Mouse (Mus musculus) myocyte (in vitro differentiated cells): ENCODE data around the gene Tenm2. TPM values are rescaled to one million over a fixed set of nuclear protein-coding genes. Genes with fewer than 3 reads are reported as not detected.

ENCODE experiments used
- H3K27me3 ChIP-seq: one replicate; pipeline ENCODE4 v1.6.1; 2011; ENCODE audit not compliant: control insufficient read depth, insufficient read depth, insufficient read length
- H3K36me3 ChIP-seq: one replicate; pipeline ENCODE4 v1.6.1; 2011; ENCODE audit not compliant: control insufficient read depth, insufficient read depth
- H3K4me2 ChIP-seq: one replicate; pipeline ENCODE4 v1.6.1; 2011; ENCODE audit warnings: low read depth, control low read depth
- H3K4me3 ChIP-seq: one replicate; pipeline ENCODE4 v1.5.1; 2011; ENCODE audit warnings: mild to moderate bottlenecking, control low read depth, moderate library complexity
- H3K79me2 ChIP-seq: one replicate; pipeline ENCODE4 v1.6.1; 2011; ENCODE audit not compliant: control insufficient read depth, insufficient read depth
- H3ac ChIP-seq: one replicate; pipeline ENCODE4 v1.6.1; 2011; ENCODE audit not compliant: control insufficient read depth, insufficient read length
- CEBPB ChIP-seq: IDR thresholded peaks from 2 replicates; pipeline ENCODE4 v1.6.1; 2011; ENCODE audit warnings: mild to moderate bottlenecking, moderate library complexity; ENCODE audit not compliant: poor library complexity, insufficient read depth, severe bottlenecking
- E2F4 ChIP-seq: IDR thresholded peaks from one replicate; pipeline ENCODE4 v1.6.1; 2011; ENCODE audit warnings: mild to moderate bottlenecking, control low read depth, moderate library complexity; ENCODE audit not compliant: insufficient read depth
- MAX ChIP-seq: IDR thresholded peaks from one replicate; pipeline ENCODE4 v1.6.1; 2011; ENCODE audit warnings: low read depth, mild to moderate bottlenecking, control low read depth
- MYOD1 ChIP-seq, 3 experiments: IDR thresholded peaks; one replicate each; pipeline ENCODE4 v1.6.1; 2011; ENCODE audit warnings: control low read depth in 2 of 3, low read depth in 2 of 3, mild to moderate bottlenecking in 2 of 3, moderate library complexity in 1 of 3; ENCODE audit not compliant: insufficient read length in 2 of 3, control insufficient read depth in 1 of 3
- MYOG ChIP-seq, 3 experiments: IDR thresholded peaks; one replicate each; pipeline ENCODE4 v1.6.1; 2011; ENCODE audit warnings: control low read depth in 2 of 3, low read depth in 2 of 3, mild to moderate bottlenecking in 2 of 3; ENCODE audit not compliant: insufficient read length in 2 of 3, control insufficient read depth in 1 of 3, insufficient read depth in 1 of 3
- POLR2A ChIP-seq: IDR thresholded peaks from one replicate; pipeline ENCODE4 v1.6.1; 2011; ENCODE audit warnings: low read depth, mild to moderate bottlenecking, control low read depth, moderate library complexity; ENCODE audit not compliant: insufficient read length
- POLR2AphosphoS2 ChIP-seq: IDR thresholded peaks from one replicate; pipeline ENCODE4 v1.6.1; 2011; ENCODE audit warnings: low read depth, control low read depth; ENCODE audit not compliant: insufficient read length
- REST ChIP-seq: IDR thresholded peaks from one replicate; pipeline ENCODE4 v1.6.1; 2011; ENCODE audit warnings: mild to moderate bottlenecking, control low read depth, moderate library complexity; ENCODE audit not compliant: insufficient read depth, insufficient read length
- SRF ChIP-seq: IDR thresholded peaks from one replicate; pipeline ENCODE4 v1.6.1; 2011; ENCODE audit warnings: low read depth; ENCODE audit not compliant: control insufficient read depth, insufficient read length
- TCF12 ChIP-seq: IDR thresholded peaks from one replicate; pipeline ENCODE4 v1.6.1; 2011; ENCODE audit warnings: mild to moderate bottlenecking, control low read depth; ENCODE audit not compliant: poor library complexity, insufficient read depth, severe bottlenecking
- TCF3 ChIP-seq: IDR thresholded peaks from one replicate; pipeline ENCODE4 v1.6.1; 2011; ENCODE audit warnings: low read depth, control low read depth; ENCODE audit not compliant: insufficient read length
- USF1 ChIP-seq: IDR thresholded peaks from one replicate; pipeline ENCODE4 v1.6.1; 2011; ENCODE audit warnings: low read depth, mild to moderate bottlenecking, control low read depth, moderate library complexity
- polyA plus RNA-seq: library from polyadenylated mRNA; unstranded; fragments of >200 nt; fragmentation: generic; extraction: Trizol; gene quantifications from one replicate; pipeline ENCODE4 v1.2.1, GENCODE M21; 2012; ENCODE audit warnings: missing spikeins

The Tenm2 gene
- polyA plus RNA-seq, 1 experiment: 0.28 TPM

DNA sequence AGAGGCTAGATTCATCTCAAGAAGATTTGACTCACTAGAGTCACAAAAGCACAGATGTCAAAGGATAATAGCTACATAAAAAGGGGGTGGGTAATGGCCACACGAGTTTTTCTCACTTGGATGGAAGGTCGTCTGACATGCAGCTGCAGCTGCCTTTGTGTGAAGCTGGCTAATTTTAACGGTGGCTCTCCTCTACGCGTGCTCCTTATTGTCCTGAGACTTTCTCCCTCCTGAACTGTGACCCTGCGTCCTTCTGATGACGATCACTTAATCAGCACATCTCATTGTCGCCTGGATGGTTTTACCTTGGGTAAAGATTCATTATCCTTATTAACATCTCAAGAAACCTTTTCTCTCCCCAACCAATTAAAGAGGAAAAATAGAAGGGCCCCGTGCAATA, 1101.1 kb downstream of the Tenm2 start:
- no peak for TF ChIP-seq REST
- TF ChIP-seq CEBPB: no peak
- TF ChIP-seq MYOG (IDR thresholded peaks at IDR 0.05; ENCODE audit: control insufficient read depth in 1 of 3, insufficient read depth in 1 of 3, insufficient read length in 2 of 3, low read depth in 2 of 3): no peak
- no peak for TF ChIP-seq SRF
- no peak for TF ChIP-seq TCF3
- no peak for TF ChIP-seq POLR2AphosphoS2
- no peak for TF ChIP-seq USF1
- TF ChIP-seq MAX: no peak
- no peak for TF ChIP-seq POLR2A
- no peak for TF ChIP-seq MYOD1 (IDR thresholded peaks at IDR 0.05; ENCODE audit: control insufficient read depth in 1 of 3, insufficient read length in 2 of 3, low read depth in 2 of 3)
- no peak for TF ChIP-seq TCF12
- no peak for TF ChIP-seq E2F4
- Histone ChIP-seq H3K4me3 (no peak overlapping the region), H3ac (no peak overlapping the region), H3K27me3 (no peaks in the 10 kb centered on the region), H3K79me2 (no peaks in the 10 kb centered on the region), H3K4me2 (no peak overlapping the region), H3K36me3 (no peaks in the 10 kb centered on the region)

DNA sequence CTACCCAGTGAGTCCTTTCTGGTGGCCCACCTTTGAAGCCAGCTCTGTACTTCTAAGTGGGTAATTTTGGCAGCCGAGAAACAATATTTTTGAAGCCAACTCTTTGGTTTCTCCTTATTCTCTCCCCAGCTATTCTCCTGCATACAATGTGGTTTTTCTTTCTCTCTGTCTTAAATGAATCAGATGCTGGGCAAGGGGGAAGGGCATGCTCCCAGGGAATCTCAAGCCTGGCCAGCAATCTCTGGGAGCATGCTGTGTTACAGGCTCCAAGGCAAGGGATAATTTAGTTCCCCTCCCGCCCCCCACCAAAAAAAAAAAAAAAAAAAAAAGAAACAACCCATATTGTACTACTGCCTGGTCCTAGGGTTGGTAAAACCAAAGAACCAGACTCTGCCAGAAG, 1112.5 kb downstream of the Tenm2 start:
- no peak overlapping the region for H3K4me3 ChIP-seq
- H3K4me2 ChIP-seq: no peak overlapping the region
- TF ChIP-seq CEBPB (no peak), USF1 (no peak), MYOG (IDR thresholded peaks at IDR 0.05; ENCODE audit: control insufficient read depth in 1 of 3, insufficient read depth in 1 of 3, insufficient read length in 2 of 3, low read depth in 2 of 3) (no peak), E2F4 (no peak)
- no peaks in the 10 kb centered on the region for H3K36me3 ChIP-seq
- H3K79me2 ChIP-seq: no peaks in the 10 kb centered on the region
- H3ac ChIP-seq: no peak overlapping the region
- H3K27me3 ChIP-seq: no peaks in the 10 kb centered on the region

DNA sequence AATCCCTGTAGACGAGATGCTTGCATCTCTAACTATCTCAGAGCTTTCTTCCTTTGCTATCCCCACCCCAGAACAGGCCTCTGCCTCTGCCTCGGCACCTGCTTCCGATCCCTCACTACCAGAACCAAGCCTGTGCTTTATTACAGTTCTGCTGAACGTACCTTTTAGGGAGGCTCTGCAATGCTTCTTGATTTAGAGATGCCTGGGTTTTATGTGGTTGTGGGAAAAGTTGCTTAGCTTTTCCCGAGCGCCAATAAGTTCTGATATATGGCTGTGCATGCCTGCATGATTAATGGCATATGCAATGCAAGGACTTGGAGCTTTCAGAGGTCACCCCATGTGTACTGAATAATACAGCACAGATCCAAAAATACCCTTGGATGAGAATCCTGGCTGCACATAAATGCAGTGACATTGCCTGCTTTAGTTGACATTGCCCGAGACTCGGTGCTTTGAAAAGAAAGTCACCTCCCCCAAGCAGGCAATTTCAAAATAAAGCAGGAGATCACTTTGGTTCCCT, 1114.3 kb downstream of the Tenm2 start:
- TF ChIP-seq TCF3 (no peak), MYOG (IDR thresholded peaks at IDR 0.05; ENCODE audit: control insufficient read depth in 1 of 3, insufficient read depth in 1 of 3, insufficient read length in 2 of 3, low read depth in 2 of 3) (no peak), CEBPB (no peak)
- Histone ChIP-seq H3K4me2 (no peak overlapping the region), H3K36me3 (no peaks in the 10 kb centered on the region), H3ac (no peak overlapping the region), H3K4me3 (no peak overlapping the region), H3K79me2 (no peaks in the 10 kb centered on the region), H3K27me3 (no peaks in the 10 kb centered on the region)

DNA sequence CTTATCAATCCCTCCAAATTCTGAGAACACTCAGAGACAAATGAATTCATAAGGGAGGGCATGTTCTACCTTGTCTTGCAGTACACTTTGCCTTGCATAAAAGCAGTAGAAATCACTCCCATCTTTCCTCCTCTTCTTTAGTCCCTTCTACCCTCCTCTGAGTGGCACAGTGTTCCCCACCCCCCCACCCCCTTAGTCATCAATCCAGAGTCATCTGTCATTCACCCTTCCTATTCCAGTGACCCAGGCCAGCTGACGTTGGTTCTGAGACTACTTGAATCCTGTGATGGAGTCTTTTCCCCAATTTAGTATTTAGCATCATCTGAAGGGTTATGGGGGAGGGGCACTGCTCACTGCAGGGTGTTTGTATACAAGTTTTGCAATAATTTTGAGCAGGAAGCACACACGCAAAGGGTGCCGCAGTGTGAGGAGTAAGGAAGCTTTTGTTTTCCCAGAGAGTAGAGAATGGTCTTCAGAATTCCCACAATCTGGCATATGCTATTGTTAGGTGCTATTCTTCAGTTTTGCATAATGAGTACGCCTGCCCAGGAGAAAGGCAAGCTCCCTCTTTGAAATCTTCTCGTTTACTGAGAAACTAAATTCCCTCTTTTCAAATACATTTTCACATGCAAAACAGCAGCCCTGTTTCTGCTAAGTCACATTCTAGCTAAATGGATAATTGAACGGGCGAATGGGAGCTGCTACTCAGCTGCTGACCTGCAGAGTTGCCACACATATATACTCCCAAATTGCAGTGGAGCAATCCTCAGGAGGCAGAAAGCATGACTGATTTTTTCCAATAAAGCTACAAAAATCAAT, 1115.0 kb downstream of the Tenm2 start:
- Histone ChIP-seq H3K79me2 (no peaks in the 10 kb centered on the region), H3ac (no peak overlapping the region), H3K36me3 (no peaks in the 10 kb centered on the region), H3K4me3 (no peak overlapping the region), H3K4me2 (no peak overlapping the region), H3K27me3 (no peaks in the 10 kb centered on the region)
- TF ChIP-seq MYOG (IDR thresholded peaks at IDR 0.05; ENCODE audit: control insufficient read depth in 1 of 3, insufficient read depth in 1 of 3, insufficient read length in 2 of 3, low read depth in 2 of 3) (no peak), MYOD1 (IDR thresholded peaks at IDR 0.05; ENCODE audit: control insufficient read depth in 1 of 3, insufficient read length in 2 of 3, low read depth in 2 of 3) (no peak), USF1 (no peak), POLR2AphosphoS2 (no peak), REST (no peak), TCF12 (no peak), TCF3 (no peak), E2F4 (no peak), SRF (no peak), POLR2A (no peak), CEBPB (no peak), MAX (no peak)

DNA sequence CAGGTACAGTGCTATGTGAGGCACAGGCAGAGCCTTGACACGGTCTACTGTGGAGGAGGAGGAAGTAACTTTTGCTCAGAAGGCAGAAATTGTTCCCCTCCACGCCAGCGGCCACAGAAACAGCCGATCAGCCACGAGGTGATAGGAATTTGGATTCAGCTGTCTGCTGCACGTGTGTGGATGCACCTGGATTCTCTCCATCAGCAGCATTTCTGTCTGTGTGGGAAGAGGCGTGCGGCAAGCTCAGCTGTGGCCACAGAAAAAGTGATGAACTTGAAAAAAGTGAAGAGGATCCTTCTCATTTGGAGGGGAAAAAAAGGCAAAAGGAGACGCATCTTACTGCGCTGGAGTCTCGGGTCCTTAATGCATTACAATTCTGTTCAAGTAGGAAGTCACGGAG, 1122.4 kb downstream of the Tenm2 start:
- Histone ChIP-seq H3ac (no peak overlapping the region), H3K4me2 (no peak overlapping the region), H3K27me3 (no peaks in the 10 kb centered on the region), H3K36me3 (no peaks in the 10 kb centered on the region), H3K79me2 (no peaks in the 10 kb centered on the region), H3K4me3 (no peak overlapping the region)
- no peak for TF ChIP-seq TCF12
